Mouse (Mus musculus): ENCODE data around the gene Zfp169. TPM values are rescaled to one million over a fixed set of nuclear protein-coding genes. Genes with fewer than 3 reads are reported as not detected.

Zfp169 gene
- polyA plus RNA-seq, 1 experiment from 2014 or later: 4.9 TPM

MicroRNA genes within 50 kb of the gene (microRNA counts, 519-probe panel; counts per million panel counts)
- 6,285 counts per million, percentile 96 among the panel's probes with 10 or more counts for microRNA mmu-let-7a
- microRNA mmu-let-7d: 6,195 counts per million, percentile 96 among the panel's probes with 10 or more counts
- 5,179 counts per million, percentile 88 among the panel's probes with 10 or more counts for microRNA mmu-let-7f

Small RNAs within 50 kb of the gene (microRNA-seq; reads per million reads assigned to microRNA genes)
- gene Gm24111 (not detected), gene Mirlet7a-1 (142 reads per million, percentile 57 among the genes with 10 or more reads in this experiment), gene Mirlet7d (3,939 reads per million, percentile 89 among the genes with 10 or more reads in this experiment), gene Mirlet7f-1 (not detected)

Other genes with a start within 250 kb of the Zfp169 start
- 2.8 and 4.1 TPM in 2 replicates for gene A830005F24Rik, start 119 bp upstream of the Zfp169 start, polyA plus RNA-seq (2015; fragmentation: Nextera tagmentation; extraction: Ambion mirVana)
- gene Ptpdc1, start 112.2 kb upstream of the Zfp169 start, polyA plus RNA-seq (2015; fragmentation: Nextera tagmentation; extraction: Ambion mirVana): 16.1 and 16.5 TPM in 2 replicates
- gene Barx1, start 149.5 kb upstream of the Zfp169 start, polyA plus RNA-seq (2015; fragmentation: Nextera tagmentation; extraction: Ambion mirVana): 0.15 TPM in 1 of 2 replicates, not detected in the other

Measured in midbrain, embryonic 13.5 days (tissue).